Mouse (Mus musculus): Measurements from ENCODE around the gene Adcy4.

GRCm38 (mm10) chr14:55828716-55829263 is 44.9 kb upstream of the Adcy4 start:
- TF ChIP-seq CTCF (IDR thresholded peaks at IDR 0.05; ENCODE audit: low read depth) (no peak), EP300 (IDR thresholded peaks at IDR 0.05; ENCODE audit: low read depth) (no peak; the same call in 1 of the 2 replicates)
